Mouse (Mus musculus): ENCODE measurements at regions not wholly inside any gene's neighbourhood (a gene's known extent, or its start where the extent isn't known, plus 50 kb on each side); places are given as distances from the start of the nearest gene placed in this dataset.
"Not testable (repeated sequence)": the region's sequence is repeated elsewhere in the genome, so short reads cannot be mapped to it uniquely, and the experiment has no call there.

DNA sequence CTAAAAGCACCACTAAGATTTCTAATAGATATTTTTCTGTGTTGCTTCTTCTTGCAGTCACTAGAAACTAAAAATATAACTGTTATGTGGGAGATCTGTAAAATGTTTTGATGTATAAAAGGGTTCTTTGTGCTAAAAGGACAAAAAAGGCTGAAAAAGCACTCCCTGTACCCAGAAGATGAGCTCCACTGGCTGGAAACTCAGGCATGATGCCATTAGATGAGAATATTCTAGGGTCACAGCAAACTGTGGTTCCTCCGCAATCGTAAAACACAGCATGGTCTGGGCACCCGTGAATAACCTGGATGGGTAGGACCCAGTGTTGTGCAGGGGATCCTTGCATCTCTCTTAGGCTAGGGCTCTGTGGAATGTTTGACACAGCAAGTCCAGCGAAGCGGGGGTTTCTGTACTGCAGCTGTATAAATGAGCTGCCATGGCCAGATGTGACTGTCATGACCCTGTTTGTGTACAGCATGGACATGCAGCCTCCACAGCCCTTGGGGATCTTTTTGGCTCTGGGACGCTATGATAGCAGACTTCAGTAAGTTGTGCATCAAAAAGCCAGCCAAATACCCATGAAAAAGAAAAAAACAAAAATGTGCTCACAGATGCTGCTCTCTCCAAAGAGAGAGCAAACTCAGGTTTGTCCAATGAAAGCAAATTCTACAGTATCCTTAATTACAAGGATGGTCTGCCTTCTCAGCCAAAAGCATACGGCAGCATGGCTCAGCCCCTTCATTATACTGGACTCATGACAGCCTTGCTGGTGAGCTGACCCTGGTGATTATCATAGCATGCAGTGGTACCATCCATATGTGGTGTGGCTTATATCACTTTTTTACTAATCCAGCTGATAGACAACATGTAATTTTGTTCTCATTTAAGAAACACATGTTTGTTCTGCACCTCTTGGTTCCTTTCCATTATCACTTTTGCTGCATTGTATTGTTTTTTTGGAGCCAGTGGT is 103.9 kb upstream of the Arhgap20 start:
- no peak overlapping the region for H3K4me2 ChIP-seq (replicated peaks; ENCODE audit: low read depth)
- 54% methylated on average over 7 of the region's 7 CpGs for WGBS
- no peaks in the 10 kb centered on the region for H3K36me3 ChIP-seq (ENCODE audit: control insufficient read depth, insufficient read depth, low read length)
- no peak overlapping the region for H3K27ac ChIP-seq (replicated peaks)
- no peaks in the 10 kb centered on the region for H3K4me1 ChIP-seq (replicated peaks; ENCODE audit: control insufficient read depth, insufficient read depth)
- no peak for ATAC-seq (ENCODE audit: low FRiP score, low TSS enrichment)
- H3K4me3 ChIP-seq (ENCODE audit: low read depth, low read length) = no peak overlapping the region
- no peaks in the 10 kb centered on the region for H3K9me3 ChIP-seq (ENCODE audit: control insufficient read depth, low read length)
- H3K9ac ChIP-seq (ENCODE audit: low read length) = no peak overlapping the region
- no peaks in the 10 kb centered on the region for H3K27me3 ChIP-seq (ENCODE audit: control insufficient read depth, insufficient read depth, low read length)
- TF ChIP-seq EP300 (optimal IDR thresholded peaks at IDR 0.05) = no peak
- no peak for TF ChIP-seq CTCF (IDR thresholded peaks at IDR 0.05; ENCODE audit: low read depth)
- DNase-seq (ENCODE audit: low spot score) = no peak

DNA sequence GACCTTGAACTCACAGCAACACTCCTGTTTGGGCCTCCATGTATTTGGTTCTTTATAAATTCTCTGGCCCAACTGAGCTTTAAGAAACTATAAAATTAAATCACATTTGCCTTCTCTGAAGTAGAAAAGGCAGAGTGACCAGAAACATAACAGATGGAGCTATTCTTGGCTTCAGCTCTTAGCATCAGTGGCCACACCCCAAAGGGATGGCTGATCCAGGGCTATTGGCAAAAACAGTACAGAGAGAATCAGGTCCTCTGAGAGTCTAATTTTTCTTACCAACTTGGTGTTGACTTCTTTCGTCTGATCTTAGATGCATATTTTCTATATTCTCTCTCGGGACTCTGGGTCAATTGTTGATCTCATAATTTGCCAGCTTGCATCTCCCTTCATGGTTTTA is 103.2 kb upstream of the Arhgap20 start:
- Histone ChIP-seq H3K4me2 (replicated peaks; ENCODE audit: low read depth) (no peak overlapping the region), H3K4me3 (ENCODE audit: low read depth, low read length) (no peak overlapping the region), H3K9me3 (ENCODE audit: control insufficient read depth, low read length) (no peaks in the 10 kb centered on the region), H3K27ac (replicated peaks) (no peak overlapping the region), H3K9ac (ENCODE audit: low read length) (no peak overlapping the region), H3K36me3 (ENCODE audit: control insufficient read depth, insufficient read depth, low read length) (no peaks in the 10 kb centered on the region), H3K4me1 (replicated peaks; ENCODE audit: control insufficient read depth, insufficient read depth) (no peaks in the 10 kb centered on the region), H3K27me3 (ENCODE audit: control insufficient read depth, insufficient read depth, low read length) (no peaks in the 10 kb centered on the region)
- DNase-seq (ENCODE audit: low spot score) = no peak
- 65% methylated on average over 2 of the region's 2 CpGs for WGBS
- no peak for ATAC-seq (ENCODE audit: low FRiP score, low TSS enrichment)
- TF ChIP-seq CTCF (IDR thresholded peaks at IDR 0.05; ENCODE audit: low read depth) (no peak), EP300 (optimal IDR thresholded peaks at IDR 0.05) (no peak)

DNA sequence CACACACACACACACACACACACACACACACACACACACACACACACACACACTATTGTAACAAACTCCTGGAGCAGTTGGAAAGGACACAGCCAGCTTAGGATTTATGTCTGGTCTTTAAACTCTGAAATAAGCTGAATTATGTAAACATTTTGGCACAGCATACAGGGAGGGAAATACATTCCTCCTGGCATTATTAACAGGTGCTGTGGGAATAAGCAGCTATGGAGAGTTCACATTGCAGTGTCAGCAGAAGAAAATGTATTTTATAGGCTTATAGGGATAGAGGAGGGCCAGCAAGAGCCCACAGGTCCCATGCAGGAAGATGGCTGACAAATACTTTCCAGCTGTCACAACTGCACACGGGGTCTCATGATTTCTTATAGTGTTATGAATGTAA is 100.8 kb upstream of the Arhgap20 start:
- H3K9me3 ChIP-seq (ENCODE audit: control insufficient read depth, low read length) = no peaks in the 10 kb centered on the region
- no peak overlapping the region for H3K27ac ChIP-seq (replicated peaks)
- H3K27me3 ChIP-seq (ENCODE audit: control insufficient read depth, insufficient read depth, low read length) = no peaks in the 10 kb centered on the region
- H3K9ac ChIP-seq (ENCODE audit: low read length) = no peak overlapping the region
- no peak for DNase-seq (ENCODE audit: low spot score)
- H3K4me1 ChIP-seq (replicated peaks; ENCODE audit: control insufficient read depth, insufficient read depth) = no peaks in the 10 kb centered on the region
- no peak overlapping the region for H3K4me2 ChIP-seq (replicated peaks; ENCODE audit: low read depth)
- H3K36me3 ChIP-seq (ENCODE audit: control insufficient read depth, insufficient read depth, low read length) = no peaks in the 10 kb centered on the region
- no peak overlapping the region for H3K4me3 ChIP-seq (ENCODE audit: low read depth, low read length)
- no peak for ATAC-seq (ENCODE audit: low FRiP score, low TSS enrichment)
- WGBS = 21% methylated on average over 1 of the region's 1 CpGs
- TF ChIP-seq EP300 (optimal IDR thresholded peaks at IDR 0.05) = no peak

DNA sequence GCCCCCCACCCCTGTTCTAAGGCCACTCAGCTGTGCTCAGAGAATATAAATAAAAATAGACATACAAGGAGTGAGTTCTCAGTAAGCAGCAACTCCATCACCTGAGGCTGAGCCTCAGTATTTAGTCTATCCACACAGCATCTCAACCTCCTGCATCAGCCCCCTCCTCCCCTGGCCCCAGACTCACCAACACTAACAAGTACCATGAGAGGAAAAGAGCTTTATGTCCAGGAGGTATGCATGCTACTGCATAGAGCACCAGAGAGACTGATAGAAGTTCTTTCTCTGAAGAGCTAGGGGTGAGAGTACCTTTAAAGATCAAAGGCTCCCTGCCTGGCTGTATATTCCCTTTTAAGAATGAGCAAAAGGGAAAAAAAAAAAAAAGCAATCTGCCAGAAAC is 100.3 kb upstream of the Arhgap20 start:
- Histone ChIP-seq H3K27ac (replicated peaks) (no peak overlapping the region), H3K9ac (ENCODE audit: low read length) (no peak overlapping the region), H3K4me1 (replicated peaks; ENCODE audit: control insufficient read depth, insufficient read depth) (no peaks in the 10 kb centered on the region), H3K9me3 (ENCODE audit: control insufficient read depth, low read length) (no peaks in the 10 kb centered on the region), H3K27me3 (ENCODE audit: control insufficient read depth, insufficient read depth, low read length) (no peaks in the 10 kb centered on the region), H3K4me2 (replicated peaks; ENCODE audit: low read depth) (no peak overlapping the region), H3K4me3 (ENCODE audit: low read depth, low read length) (no peak overlapping the region), H3K36me3 (ENCODE audit: control insufficient read depth, insufficient read depth, low read length) (no peaks in the 10 kb centered on the region)
- no peak for TF ChIP-seq EP300 (optimal IDR thresholded peaks at IDR 0.05)
- TF ChIP-seq CTCF (IDR thresholded peaks at IDR 0.05; ENCODE audit: low read depth) = no peak
- DNase-seq (ENCODE audit: low spot score) = no peak
- ATAC-seq (ENCODE audit: low FRiP score, low TSS enrichment) = no peak

DNA sequence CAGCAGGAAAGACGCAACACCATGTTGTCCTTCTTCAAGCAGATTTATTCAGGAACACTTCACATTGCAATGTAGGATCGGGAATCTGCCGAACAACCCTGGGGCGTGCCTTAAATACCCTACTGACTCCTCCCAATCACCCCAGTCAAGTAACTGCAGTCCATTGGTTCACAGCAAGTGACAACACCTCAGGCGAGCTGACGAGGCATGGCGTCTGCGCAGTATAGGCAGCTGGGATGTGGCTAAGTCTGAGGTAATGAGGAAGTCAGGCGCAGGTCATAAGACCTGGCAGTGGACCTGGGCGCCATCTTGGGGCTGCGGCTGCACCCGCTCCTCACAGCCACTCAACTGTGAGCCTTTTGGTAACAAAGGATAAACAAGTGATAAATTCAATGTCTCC is 96.2 kb upstream of the Arhgap20 start:
- not testable (repeated sequence) for H3K27me3 ChIP-seq (ENCODE audit: control insufficient read depth, insufficient read depth, low read length); H3K27ac ChIP-seq (replicated peaks); H3K9me3 ChIP-seq (ENCODE audit: control insufficient read depth, low read length); DNase-seq (ENCODE audit: low spot score); H3K4me1 ChIP-seq (replicated peaks; ENCODE audit: control insufficient read depth, insufficient read depth); ATAC-seq (ENCODE audit: low FRiP score, low TSS enrichment); H3K4me2 ChIP-seq (replicated peaks; ENCODE audit: low read depth); H3K36me3 ChIP-seq (ENCODE audit: control insufficient read depth, insufficient read depth, low read length); H3K9ac ChIP-seq (ENCODE audit: low read length); H3K4me3 ChIP-seq (ENCODE audit: low read depth, low read length)
- WGBS = 97% methylated on average over 12 of the region's 12 CpGs

DNA sequence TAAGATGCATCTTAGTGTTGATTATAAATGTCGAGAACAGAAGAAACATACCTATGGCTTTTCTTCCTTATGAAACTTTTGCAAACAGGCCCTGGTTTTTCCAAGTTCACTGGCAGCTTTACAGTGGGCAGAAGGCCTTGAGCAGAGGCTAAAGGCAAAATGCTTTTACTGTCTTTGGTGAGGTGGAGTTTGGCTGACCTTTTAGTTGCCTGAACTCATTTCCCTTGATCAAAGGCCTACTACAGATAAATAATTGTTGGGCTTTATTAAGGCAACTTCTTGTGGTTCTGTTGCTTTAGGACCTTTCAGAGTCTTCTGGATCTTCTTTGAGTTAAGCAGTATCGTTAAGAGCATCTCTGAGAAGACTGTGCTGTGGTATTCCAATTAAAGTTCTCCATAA is 94.6 kb upstream of the Arhgap20 start:
- H3K4me3 ChIP-seq (ENCODE audit: low read depth, low read length) = no peak overlapping the region
- no peak for TF ChIP-seq CTCF (IDR thresholded peaks at IDR 0.05; ENCODE audit: low read depth)
- no peak for TF ChIP-seq EP300 (optimal IDR thresholded peaks at IDR 0.05)
- WGBS = 77% methylated on average over 2 of the region's 2 CpGs
- no peak overlapping the region for H3K27ac ChIP-seq (replicated peaks)
- no peak overlapping the region for H3K4me2 ChIP-seq (replicated peaks; ENCODE audit: low read depth)
- DNase-seq (ENCODE audit: low spot score) (no peak), ATAC-seq (ENCODE audit: low FRiP score, low TSS enrichment) (no peak)
- no peaks in the 10 kb centered on the region for H3K36me3 ChIP-seq (ENCODE audit: control insufficient read depth, insufficient read depth, low read length)
- no peaks in the 10 kb centered on the region for H3K9me3 ChIP-seq (ENCODE audit: control insufficient read depth, low read length)
- no peaks in the 10 kb centered on the region for H3K4me1 ChIP-seq (replicated peaks; ENCODE audit: control insufficient read depth, insufficient read depth)
- H3K27me3 ChIP-seq (ENCODE audit: control insufficient read depth, insufficient read depth, low read length) = no peaks in the 10 kb centered on the region
- H3K9ac ChIP-seq (ENCODE audit: low read length) = no peak overlapping the region

Measured in stomach, postnatal 0 days (tissue).